Mouse (Mus musculus) heart, postnatal 0 days (tissue): ENCODE data around the gene Olfr1191-ps1.

ENCODE experiments used
- CTCF ChIP-seq: IDR thresholded peaks from 2 replicates; pipeline ENCODE4 v1.5.1; 2016; ENCODE audit warnings: antibody characterized with exemption, control low read depth, low read depth
- EP300 ChIP-seq: IDR thresholded peaks from 2 replicates; pipeline ENCODE4 v1.6.1; 2016; ENCODE audit warnings: antibody characterized with exemption, low read depth

GRCm38 (mm10) chr2:88648209-88648608 lies 7.9 kb downstream of the Olfr1191-ps1 start, which contains the start of gene Olfr1192-ps1:
- no peak for TF ChIP-seq CTCF
- TF ChIP-seq EP300, result no peak
